Mouse (Mus musculus) heart, embryonic 13.5 days (tissue): ENCODE results near the gene Rps18. TPM values are rescaled to one million over a fixed set of nuclear protein-coding genes. Genes with fewer than 3 reads are reported as not detected.
A peak's percentile ranks its signal among the peaks of the same experiment; 100 is the strongest.
"Not testable (repeated sequence)": the region's sequence is repeated elsewhere in the genome, so short reads cannot be mapped to it uniquely, and the experiment has no call there.

Experiments
- ATAC-seq: fragments of 200-750 bp; cut with Nextera tagmentation; 2 replicates; pipeline ENCODE4 v1.8.0; 2017; ENCODE audit warnings: moderate TSS enrichment; ENCODE audit not compliant: insufficient number of reproducible peaks, low FRiP score, low TSS enrichment; ENCODE audit errors: extremely low read depth
- H3K27ac ChIP-seq: fragments of 300-500 bp; sonication (generic); replicated peaks from 2 replicates; pipeline ENCODE4 v1.5.1; 2015; ENCODE audit warnings: moderate library complexity, mild to moderate bottlenecking, inconsistent platforms
- H3K27me3 ChIP-seq: fragments of 300-500 bp; sonication (generic); replicated peaks from 2 replicates; pipeline ENCODE4 v1.6.1; 2015; ENCODE audit warnings: mild to moderate bottlenecking, inconsistent platforms
- H3K36me3 ChIP-seq: fragments of 300-500 bp; sonication (generic); 2 replicates; pipeline ENCODE4 v1.6.1; 2015; ENCODE audit warnings: mild to moderate bottlenecking, inconsistent platforms
- H3K4me1 ChIP-seq: fragments of 300-500 bp; sonication (generic); 2 replicates; pipeline ENCODE4 v1.6.1; 2015; ENCODE audit warnings: inconsistent platforms
- H3K4me2 ChIP-seq: fragments of 300-500 bp; sonication (generic); 2 replicates; pipeline ENCODE4 v1.6.1; 2015; ENCODE audit warnings: inconsistent platforms, mild to moderate bottlenecking, moderate library complexity
- H3K4me3 ChIP-seq: fragments of 300-500 bp; sonication (generic); 2 replicates; pipeline ENCODE4 v1.5.1; 2015; ENCODE audit warnings: moderate library complexity, mild to moderate bottlenecking, inconsistent platforms
- H3K9ac ChIP-seq: fragments of 300-500 bp; sonication (generic); 2 replicates; pipeline ENCODE4 v1.6.1; 2015; ENCODE audit warnings: inconsistent platforms, mild to moderate bottlenecking, moderate library complexity
- H3K9me3 ChIP-seq: fragments of 300-500 bp; sonication (generic); 2 replicates; pipeline ENCODE4 v1.6.1; 2016; ENCODE audit warnings: inconsistent platforms
- WGBS: fragments of 180-500 bp; shearing (Covaris S2); methylation state at CpG from one replicate; pipeline ENCODE4 v1.1.7; 2015; ENCODE audit warnings: mixed read lengths; 5-methylcytosine and 5-hydroxymethylcytosine counted together
- polyA plus RNA-seq: library from polyadenylated mRNA; unstranded; fragments of >200 nt; fragmentation: Nextera tagmentation; extraction: Ambion mirVana; gene quantifications from 2 replicates; pipeline ENCODE4 v1.2.1, GENCODE M21; 2015

Rps18 gene
- polyA plus RNA-seq, 1 experiment from 2014 or later = 923 TPM

- peak overlapping the region; percentile 82 for H3K9ac ChIP-seq
- 1% methylated on average over 27 of the region's 27 CpGs for WGBS
- peak overlapping the region; percentile 78 for H3K4me2 ChIP-seq
- H3K4me3 ChIP-seq = peak overlapping the region; percentile 56
- H3K9me3 ChIP-seq, H3K36me3 ChIP-seq: not testable (repeated sequence)
- ATAC-seq = peak; percentile 79
- peaks cover 31% of the 10 kb centered on the region for H3K4me1 ChIP-seq
- peaks cover 48% of the 10 kb centered on the region for H3K27me3 ChIP-seq
- peak overlapping the region; percentile 77 for H3K27ac ChIP-seq
Measured at GRCm38 (mm10) chr17:33981192-33981909, 25.6 kb upstream of the Rps18 start.

GRCm38 (mm10) chr17:33980181-33981035 is 24.6 kb upstream of the Rps18 start:
- H3K9ac ChIP-seq = 0 out of 2 replicates have a peak overlapping the region, but pooled peaks have one; percentile 1
- peak overlapping the region; percentile 78 for H3K4me2 ChIP-seq
- H3K27me3 ChIP-seq = peaks cover 55% of the 10 kb centered on the region
- no peak for ATAC-seq
- peaks cover 31% of the 10 kb centered on the region for H3K4me1 ChIP-seq
- no peaks in the 10 kb centered on the region for H3K9me3 ChIP-seq
- no peaks in the 10 kb centered on the region for H3K36me3 ChIP-seq
- H3K4me3 ChIP-seq = 0 out of 2 replicates have a peak overlapping the region, but pooled peaks have one; percentile 56
- H3K27ac ChIP-seq = peak overlapping the region; percentile 60
- WGBS = 72% methylated on average over 19 of the region's 19 CpGs

DNA sequence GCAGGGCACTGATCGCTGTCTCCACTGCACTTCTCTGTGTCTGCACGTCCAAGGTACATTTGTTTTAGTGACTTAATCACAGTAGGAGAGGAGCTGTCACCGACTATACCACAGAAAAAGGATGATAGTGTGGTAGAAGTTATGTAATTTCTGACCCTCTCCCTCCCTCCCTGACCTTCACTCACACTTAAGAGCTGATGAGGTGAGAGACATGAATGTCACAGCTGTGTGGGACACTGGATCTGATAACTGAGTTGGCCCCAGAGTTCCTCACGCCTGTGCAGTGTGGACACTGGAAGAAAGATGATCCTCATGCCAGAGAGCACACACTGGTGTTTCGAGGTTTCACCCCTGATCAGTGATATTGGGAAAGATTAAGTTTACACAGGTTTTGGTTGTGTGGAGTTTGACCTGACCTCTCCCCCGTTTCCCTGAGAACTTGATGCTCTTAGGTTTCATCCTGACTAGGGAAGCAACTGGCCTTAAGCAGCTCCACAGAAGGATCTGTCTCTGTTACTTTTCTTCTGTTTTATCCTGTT is 23.8 kb upstream of the Rps18 start:
- no peak overlapping the region for H3K27ac ChIP-seq
- H3K4me2 ChIP-seq = no peak overlapping the region
- no peak overlapping the region for H3K9ac ChIP-seq
- peak overlapping the region; percentile 46; the same call in 1 of the 2 replicates for H3K4me3 ChIP-seq
- no peaks in the 10 kb centered on the region for H3K9me3 ChIP-seq
- no peaks in the 10 kb centered on the region for H3K36me3 ChIP-seq
- WGBS = 62% methylated on average over 6 of the region's 6 CpGs
- peaks cover 61% of the 10 kb centered on the region for H3K27me3 ChIP-seq
- no peak for ATAC-seq
- H3K4me1 ChIP-seq = peaks cover 31% of the 10 kb centered on the region

- no peaks in the 10 kb centered on the region for H3K36me3 ChIP-seq
- ATAC-seq = peak; percentile 79
- peak overlapping the region; percentile 46 for H3K4me3 ChIP-seq
- 1% methylated on average over 17 of the region's 17 CpGs for WGBS
- peak overlapping the region; percentile 72 for H3K4me2 ChIP-seq
- H3K9me3 ChIP-seq = no peaks in the 10 kb centered on the region
- no peak overlapping the region for H3K27ac ChIP-seq
- H3K27me3 ChIP-seq = peaks cover 70% of the 10 kb centered on the region
- peak overlapping the region; percentile 66 for H3K9ac ChIP-seq
- peaks cover 31% of the 10 kb centered on the region for H3K4me1 ChIP-seq
Measured at GRCm38 (mm10) chr17:33978631-33979031, 22.8 kb upstream of the Rps18 start.

- 2% methylated on average over 57 of the region's 57 CpGs for WGBS
- H3K4me1 ChIP-seq = peaks cover 31% of the 10 kb centered on the region
- H3K9ac ChIP-seq = peak overlapping the region; percentile 66
- no peaks in the 10 kb centered on the region for H3K9me3 ChIP-seq
- no peaks in the 10 kb centered on the region for H3K36me3 ChIP-seq
- no peak overlapping the region for H3K27ac ChIP-seq
- peaks cover 72% of the 10 kb centered on the region for H3K27me3 ChIP-seq
- no peak for ATAC-seq
- H3K4me2 ChIP-seq = peak overlapping the region; percentile 72
- H3K4me3 ChIP-seq = peak overlapping the region; percentile 46
Measured at GRCm38 (mm10) chr17:33977861-33978557, 22.2 kb upstream of the Rps18 start.

GRCm38 (mm10) chr17:33973572-33973971 is 17.8 kb upstream of the Rps18 start:
- WGBS = 44% methylated on average over 3 of the region's 3 CpGs

GRCm38 (mm10) chr17:33972691-33973090 is 16.9 kb upstream of the Rps18 start:
- Histone ChIP-seq H3K9me3 (no peaks in the 10 kb centered on the region), H3K4me2 (0 out of 2 replicates have a peak overlapping the region, but pooled peaks have one; percentile 9), H3K27ac (no peak overlapping the region), H3K27me3 (peaks cover 46% of the 10 kb centered on the region), H3K36me3 (no peaks in the 10 kb centered on the region), H3K4me3 (no peak overlapping the region), H3K9ac (no peak overlapping the region), H3K4me1 (peaks cover under 1% of the 10 kb centered on the region; the same call in 1 of the 2 replicates)
- WGBS = 9% methylated on average over 1 of the region's 1 CpGs
- no peak for ATAC-seq

More at GRCm38 (mm10) chr17:33973572-33973971, 17.8 kb upstream of the Rps18 start:
- ATAC-seq = no peak
- Histone ChIP-seq H3K9ac (no peak overlapping the region), H3K27ac (no peak overlapping the region), H3K9me3 (no peaks in the 10 kb centered on the region), H3K4me1 (peaks cover 9% of the 10 kb centered on the region), H3K4me2 (no peak overlapping the region), H3K36me3 (no peaks in the 10 kb centered on the region), H3K4me3 (no peak overlapping the region), H3K27me3 (peaks cover 55% of the 10 kb centered on the region)

DNA sequence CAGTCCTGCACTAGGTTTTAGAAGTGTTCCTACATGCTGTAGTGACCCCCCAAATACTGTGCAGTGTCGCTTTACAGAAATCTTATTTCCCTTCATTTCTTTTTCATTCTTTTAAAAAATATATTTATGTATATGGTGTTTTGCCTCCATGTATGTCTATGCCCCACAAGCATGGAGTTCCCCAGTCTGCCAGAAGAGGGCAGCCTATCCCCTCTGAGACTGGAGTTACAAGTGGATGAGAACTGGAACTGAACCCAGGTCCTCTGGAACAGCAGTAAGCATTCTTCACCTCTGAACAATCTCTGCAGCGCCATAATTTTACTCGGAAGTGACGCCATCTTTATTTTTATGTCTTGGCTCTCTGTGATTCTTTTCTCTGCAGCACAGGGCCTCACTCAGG is 13.6 kb upstream of the Rps18 start:
- Histone ChIP-seq H3K4me2 (no peak overlapping the region), H3K36me3 (peaks cover 22% of the 10 kb centered on the region), H3K4me1 (no peaks in the 10 kb centered on the region), H3K27ac (no peak overlapping the region), H3K9ac (no peak overlapping the region), H3K27me3 (peaks cover 13% of the 10 kb centered on the region), H3K4me3 (no peak overlapping the region), H3K9me3 (no peaks in the 10 kb centered on the region)
- 71% methylated on average over 4 of the region's 4 CpGs for WGBS
- ATAC-seq = no peak

DNA sequence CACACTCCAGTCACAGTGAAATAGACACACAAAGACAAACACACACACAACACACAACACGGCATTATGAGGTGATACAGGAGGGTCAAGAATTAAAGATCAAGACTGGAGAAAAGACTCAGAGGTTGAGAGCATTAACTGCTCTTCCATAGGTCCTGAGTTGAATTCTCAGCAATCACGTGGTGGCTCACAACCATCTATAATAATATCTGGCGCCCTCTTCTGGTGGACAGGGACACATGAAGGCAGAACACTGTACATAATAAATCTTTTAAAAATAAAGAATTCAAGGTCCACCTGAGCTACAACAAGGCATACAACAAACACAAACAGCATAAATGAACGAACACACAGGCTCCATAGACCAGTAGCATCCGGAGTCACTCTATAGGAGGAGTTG is 13.1 kb upstream of the Rps18 start:
- ATAC-seq = no peak
- Histone ChIP-seq H3K9me3 (no peaks in the 10 kb centered on the region), H3K4me1 (no peaks in the 10 kb centered on the region), H3K36me3 (peaks cover 25% of the 10 kb centered on the region), H3K9ac (no peak overlapping the region), H3K4me2 (no peak overlapping the region), H3K4me3 (no peak overlapping the region), H3K27ac (no peak overlapping the region), H3K27me3 (peaks cover 8% of the 10 kb centered on the region)
- WGBS = 22% methylated on average over 5 of the region's 5 CpGs

DNA sequence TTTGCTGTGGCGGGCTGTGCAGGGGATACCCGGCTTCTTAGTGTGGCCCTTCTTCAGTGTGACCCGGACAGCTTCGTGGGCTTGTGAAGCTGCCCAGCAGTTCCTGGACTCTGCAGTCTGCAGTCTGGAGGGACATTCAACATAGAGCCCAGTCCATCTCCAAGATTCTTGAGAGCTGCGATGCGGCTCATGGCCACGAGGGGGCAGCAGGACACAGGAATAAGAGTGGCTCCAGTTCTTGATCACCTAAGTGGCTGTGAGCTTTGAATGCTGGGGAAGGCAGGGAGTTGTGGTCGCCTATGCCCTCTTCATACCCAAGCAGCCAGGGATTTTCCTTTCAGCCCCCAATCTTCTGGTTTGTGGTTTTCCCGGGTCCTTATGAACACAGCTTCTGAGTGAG is 12.7 kb upstream of the Rps18 start:
- Histone ChIP-seq H3K4me2 (no peak overlapping the region), H3K27ac (no peak overlapping the region), H3K27me3 (peaks cover 4% of the 10 kb centered on the region), H3K4me3 (no peak overlapping the region), H3K36me3 (peaks cover 29% of the 10 kb centered on the region), H3K4me1 (no peaks in the 10 kb centered on the region), H3K9me3 (no peaks in the 10 kb centered on the region), H3K9ac (no peak overlapping the region)
- no peak for ATAC-seq
- WGBS = 2% methylated on average over 9 of the region's 9 CpGs
